Mouse (Mus musculus) lung, embryonic 16.5 days (tissue): ENCODE measurements around the gene Arhgap25. TPM values are rescaled to one million over a fixed set of nuclear protein-coding genes. Genes with fewer than 3 reads are reported as not detected.
A peak's percentile ranks its signal among the peaks of the same experiment; 100 is the strongest.
"Not testable (repeated sequence)": the region's sequence is repeated elsewhere in the genome, so short reads cannot be mapped to it uniquely, and the experiment has no call there.

Source experiments
- ATAC-seq: fragments of 200-750 bp; cut with Nextera tagmentation; 2 replicates; pipeline ENCODE4 v1.8.0; 2017; ENCODE audit warnings: low read depth, mild to moderate bottlenecking, moderate library complexity
- H3K27ac ChIP-seq: fragments of 300-500 bp; sonication (generic); 2 replicates; pipeline ENCODE4 v1.5.1; 2014; ENCODE audit warnings: mild to moderate bottlenecking, control low read depth, low read length
- H3K27me3 ChIP-seq: fragments of 300-500 bp; sonication (generic); 2 replicates; pipeline ENCODE4 v1.6.1; 2014; ENCODE audit warnings: low read depth, low read length, mixed read lengths; ENCODE audit not compliant: control insufficient read depth, insufficient read depth
- H3K36me3 ChIP-seq: fragments of 300-500 bp; sonication (generic); 2 replicates; pipeline ENCODE4 v1.6.1; 2014; ENCODE audit warnings: low read length; ENCODE audit not compliant: control insufficient read depth, insufficient read depth
- H3K4me1 ChIP-seq: fragments of 300-500 bp; sonication (generic); replicated peaks from 2 replicates; pipeline ENCODE4 v1.6.1; 2014; ENCODE audit warnings: low read length, mixed read lengths; ENCODE audit not compliant: control insufficient read depth, insufficient read depth
- H3K4me2 ChIP-seq: fragments of 300-500 bp; sonication (generic); 2 replicates; pipeline ENCODE4 v1.6.1; 2014; ENCODE audit warnings: low read depth, low read length, control low read depth
- H3K4me3 ChIP-seq: fragments of 300-500 bp; sonication (generic); 2 replicates; pipeline ENCODE4 v1.5.1; 2014; ENCODE audit warnings: mild to moderate bottlenecking, low read length, control low read depth
- H3K9ac ChIP-seq: fragments of 300-500 bp; sonication (generic); 2 replicates; pipeline ENCODE4 v1.6.1; 2014; ENCODE audit warnings: low read length, control low read depth
- H3K9me3 ChIP-seq: fragments of 300-500 bp; sonication (generic); 2 replicates; pipeline ENCODE4 v1.6.1; 2016; ENCODE audit warnings: low read length; ENCODE audit not compliant: control insufficient read depth
- WGBS: fragments of 180-500 bp; shearing (Covaris S2); extraction: QIAGEN DNeasy Blood & Tissue Kit; methylation state at CpG from one replicate; pipeline ENCODE4 v1.1.7; 2014; 5-methylcytosine and 5-hydroxymethylcytosine counted together
- polyA plus RNA-seq: library from polyadenylated mRNA; unstranded; fragments of >200 nt; fragmentation: Nextera tagmentation; extraction: Ambion mirVana; gene quantifications from 2 replicates; pipeline ENCODE4 v1.2.1, GENCODE M21; 2015

Gene Arhgap25
- polyA plus RNA-seq: 8.9 and 9.4 TPM in 2 replicates

DNA sequence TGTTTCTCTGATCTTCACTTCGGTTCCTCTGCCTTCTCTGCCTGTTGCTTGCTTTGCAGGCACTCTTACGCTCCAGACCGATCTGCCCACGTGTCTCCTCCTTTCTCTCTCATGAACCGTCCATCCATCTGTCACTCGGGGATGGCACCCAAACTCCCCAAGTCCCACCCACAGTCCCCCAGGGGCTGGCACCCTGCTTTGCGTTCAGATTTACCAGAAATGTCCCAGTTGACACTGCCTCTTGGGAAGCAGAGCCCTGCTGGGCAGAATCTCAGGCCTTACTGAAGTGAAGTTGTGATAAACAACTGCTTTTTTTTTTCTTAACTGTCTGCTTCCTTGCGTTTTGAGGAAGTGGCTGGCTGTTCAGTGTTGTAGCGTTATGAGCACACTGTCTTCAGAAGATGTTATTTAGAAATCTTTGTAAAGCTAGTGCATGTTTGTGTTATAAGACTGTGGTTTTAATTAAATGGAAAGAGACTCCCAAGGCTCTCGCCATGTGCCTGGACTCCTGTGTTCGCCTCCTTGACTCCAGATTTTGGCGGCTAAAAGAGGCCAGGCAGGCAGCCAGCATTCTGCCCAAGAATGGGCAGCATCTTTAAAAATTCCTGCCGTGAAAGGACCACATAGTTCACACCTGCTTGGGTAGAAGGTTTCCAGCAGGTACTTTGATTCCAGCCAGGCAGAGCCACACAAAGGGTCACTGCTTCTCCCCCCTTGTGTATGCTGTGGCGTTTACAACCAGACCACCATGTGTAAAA, at the start of gene Arhgap25:
Gene Arhgap25 (minus strand): TSS at position 307 of the 758 bp plus-strand sequence.
- Histone ChIP-seq H3K9me3 (no peaks in the 10 kb centered on the region), H3K9ac (0 out of 2 replicates have a peak within 1 kb of the TSS, but pooled peaks have one; percentile 17), H3K27me3 (no peaks in the 10 kb centered on the region), H3K4me1 (peaks cover 2% of the 10 kb centered on the region; the same call in 1 of the 2 replicates), H3K27ac (no peak within 1 kb of the TSS), H3K4me2 (no peak within 1 kb of the TSS), H3K4me3 (no peak within 1 kb of the TSS), H3K36me3 (no peaks in the 10 kb centered on the region)
- ATAC-seq: no peak
- 39% methylated on average over 14 of the region's 14 CpGs for WGBS

DNA sequence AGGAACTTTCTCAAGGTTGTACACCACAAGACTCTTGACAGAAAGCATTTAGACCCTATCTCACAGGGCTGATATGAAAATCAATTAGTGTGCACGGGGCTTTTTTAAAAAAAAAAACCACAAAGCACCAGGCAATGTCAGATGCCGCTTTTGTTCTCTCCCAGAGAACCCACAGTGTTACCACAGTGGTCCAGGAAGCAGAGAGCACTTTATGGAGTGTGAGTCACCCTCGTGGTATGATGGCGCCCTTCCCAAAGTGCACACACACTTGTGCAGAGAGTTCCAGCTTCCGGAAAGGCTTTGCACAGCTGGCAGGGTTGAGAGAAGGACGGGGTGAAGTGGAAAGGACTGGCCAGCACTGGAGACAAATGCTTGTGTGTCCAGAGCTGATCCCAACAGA, 49.4 kb upstream of the Arhgap25 start:
- H3K4me2 ChIP-seq: peak overlapping the region; percentile 10
- no peaks in the 10 kb centered on the region for H3K36me3 ChIP-seq
- no peak overlapping the region for H3K9ac ChIP-seq
- H3K4me1 ChIP-seq: peaks cover 12% of the 10 kb centered on the region
- peak overlapping the region; percentile 91 for H3K27ac ChIP-seq
- 22% methylated on average over 6 of the region's 6 CpGs for WGBS
- peak; percentile 93 for ATAC-seq
- no peaks in the 10 kb centered on the region for H3K27me3 ChIP-seq
- no peak overlapping the region for H3K4me3 ChIP-seq
- no peaks in the 10 kb centered on the region for H3K9me3 ChIP-seq

- peaks cover 13% of the 10 kb centered on the region for H3K4me1 ChIP-seq
- no peak for ATAC-seq
- H3K9me3 ChIP-seq: no peaks in the 10 kb centered on the region
- H3K27ac ChIP-seq: no peak overlapping the region; the same call in 1 of the 2 replicates
- H3K36me3 ChIP-seq: no peaks in the 10 kb centered on the region
- no peak overlapping the region for H3K9ac ChIP-seq
- H3K27me3 ChIP-seq: no peaks in the 10 kb centered on the region
- 88% methylated on average over 18 of the region's 18 CpGs for WGBS
- no peak overlapping the region for H3K4me2 ChIP-seq
- H3K4me3 ChIP-seq: no peak overlapping the region
Observed at GRCm38 (mm10) chr6:87581581-87581980, 48.5 kb upstream of the Arhgap25 start.

DNA sequence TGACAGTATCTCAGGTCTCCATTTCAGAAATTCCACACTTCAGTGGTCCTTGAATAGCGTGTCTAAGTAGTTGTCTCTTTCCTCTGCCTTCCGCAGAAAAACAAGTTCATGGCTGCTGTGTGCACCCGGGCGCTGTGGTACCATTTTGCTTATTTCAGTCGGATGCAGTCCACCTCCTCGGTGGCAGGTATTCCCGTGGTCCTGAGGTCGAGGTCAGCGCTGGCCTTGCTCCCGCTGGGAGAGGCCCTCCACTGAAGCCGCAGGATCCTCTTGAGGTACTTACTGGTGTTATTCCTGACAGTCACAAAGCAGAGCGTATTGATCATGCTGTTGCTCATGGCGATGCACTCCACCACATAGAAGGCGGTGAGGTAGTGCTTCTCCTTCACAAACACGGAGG, 48.0 kb upstream of the Arhgap25 start:
- Histone ChIP-seq H3K4me1 (peaks cover 15% of the 10 kb centered on the region), H3K9me3 (no peaks in the 10 kb centered on the region), H3K9ac (no peak overlapping the region), H3K4me3 (no peak overlapping the region), H3K27me3 (no peaks in the 10 kb centered on the region), H3K27ac (no peak overlapping the region), H3K36me3 (no peaks in the 10 kb centered on the region), H3K4me2 (no peak overlapping the region)
- 85% methylated on average over 15 of the region's 15 CpGs for WGBS
- ATAC-seq: no peak

GRCm38 (mm10) chr6:87578247-87578646, 45.2 kb upstream of the Arhgap25 start:
- no peaks in the 10 kb centered on the region for H3K36me3 ChIP-seq
- H3K4me3 ChIP-seq: no peak overlapping the region
- H3K4me2 ChIP-seq: no peak overlapping the region
- WGBS: 38% methylated on average over 9 of the region's 9 CpGs
- no peaks in the 10 kb centered on the region for H3K9me3 ChIP-seq
- no peaks in the 10 kb centered on the region for H3K27me3 ChIP-seq
- peaks cover 15% of the 10 kb centered on the region for H3K4me1 ChIP-seq
- no peak overlapping the region for H3K9ac ChIP-seq
- no peak for ATAC-seq
- H3K27ac ChIP-seq: no peak overlapping the region

GRCm38 (mm10) chr6:87576648-87577330, 43.7 kb upstream of the Arhgap25 start:
- ATAC-seq: peak; percentile 47; the same call in 1 of the 2 replicates

DNA sequence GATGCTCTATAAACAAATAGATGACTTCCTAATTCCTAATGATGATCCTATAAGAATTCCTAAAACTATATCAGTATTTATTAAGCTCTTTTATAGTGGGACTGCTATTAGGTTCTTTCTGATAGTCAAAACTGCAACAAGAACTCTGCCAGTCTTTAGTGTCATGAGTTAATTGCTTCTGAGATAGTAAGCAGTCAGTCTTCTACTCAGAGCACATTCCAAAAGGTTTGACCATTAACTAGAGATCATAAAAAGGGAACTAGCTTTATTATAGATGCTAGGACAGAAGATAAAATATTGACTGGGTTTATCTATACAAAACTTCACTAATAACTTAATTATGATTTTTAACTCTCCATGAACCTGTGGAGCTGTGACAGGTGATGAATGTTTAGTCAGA, 38.8 kb upstream of the Arhgap25 start:
- H3K4me2 ChIP-seq, H3K4me1 ChIP-seq, H3K9me3 ChIP-seq, H3K27me3 ChIP-seq, H3K36me3 ChIP-seq, ATAC-seq, H3K27ac ChIP-seq, H3K9ac ChIP-seq, H3K4me3 ChIP-seq: not testable (repeated sequence)

More at GRCm38 (mm10) chr6:87576648-87577330, 43.7 kb upstream of the Arhgap25 start:
- Histone ChIP-seq H3K27ac (peak overlapping the region; percentile 73), H3K27me3 (no peaks in the 10 kb centered on the region), H3K9ac (no peak overlapping the region), H3K36me3 (no peaks in the 10 kb centered on the region), H3K4me3 (no peak overlapping the region), H3K4me2 (no peak overlapping the region), H3K4me1 (peaks cover 3% of the 10 kb centered on the region; the same call in 1 of the 2 replicates), H3K9me3 (no peaks in the 10 kb centered on the region)
- WGBS: 30% methylated on average over 4 of the region's 4 CpGs

GRCm38 (mm10) chr6:87567686-87568593, 34.9 kb upstream of the Arhgap25 start:
- peak; percentile 93 for ATAC-seq
- Histone ChIP-seq H3K36me3 (no peaks in the 10 kb centered on the region), H3K27me3 (no peaks in the 10 kb centered on the region), H3K9ac (no peak overlapping the region), H3K9me3 (no peaks in the 10 kb centered on the region), H3K4me1 (peaks cover 3% of the 10 kb centered on the region), H3K4me2 (no peak overlapping the region), H3K4me3 (no peak overlapping the region), H3K27ac (no peak overlapping the region)
- 45% methylated on average over 9 of the region's 9 CpGs for WGBS
